Mouse (Mus musculus) skeletal muscle tissue, adult 2 months (tissue): Measurements from ENCODE around the gene Serpina1c.
"Not testable (repeated sequence)": the region's sequence is repeated elsewhere in the genome, so short reads cannot be mapped to it uniquely, and the experiment has no call there.

Experiments
- DNase-seq: peaks from one replicate; pipeline ENCODE4 v3.0.0-alpha.2; 2012; ENCODE audit warnings: low read depth, low spot score

The Serpina1c gene

DNA sequence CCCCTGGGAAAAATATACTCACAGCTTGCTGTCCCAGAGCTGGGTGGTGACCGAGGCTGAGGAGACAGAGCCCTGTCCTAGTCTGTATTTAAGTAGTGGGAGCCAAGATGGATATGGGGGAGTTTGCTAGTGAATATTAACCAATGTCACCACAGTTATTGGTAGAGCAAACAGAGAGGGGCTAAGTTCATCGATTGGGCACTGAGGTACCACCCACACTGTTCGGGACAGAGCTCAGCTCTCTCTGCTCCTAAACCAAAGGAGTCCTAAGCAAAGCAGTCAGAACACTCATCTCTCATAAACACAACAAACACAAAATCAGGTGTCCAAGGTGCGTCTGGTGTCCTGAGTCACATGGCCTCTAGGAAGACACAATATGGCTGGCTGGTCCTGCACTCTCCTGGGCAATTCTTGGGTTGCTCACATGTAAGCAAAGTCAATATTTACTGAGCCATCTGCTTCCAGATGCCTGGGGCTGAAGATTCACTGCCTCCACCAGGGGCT, at the start of gene Serpina1c:
TSS of gene Serpina1c (minus strand) at position 51 of the 504 bp plus-strand sequence.
- not testable (repeated sequence) for DNase-seq

DNA sequence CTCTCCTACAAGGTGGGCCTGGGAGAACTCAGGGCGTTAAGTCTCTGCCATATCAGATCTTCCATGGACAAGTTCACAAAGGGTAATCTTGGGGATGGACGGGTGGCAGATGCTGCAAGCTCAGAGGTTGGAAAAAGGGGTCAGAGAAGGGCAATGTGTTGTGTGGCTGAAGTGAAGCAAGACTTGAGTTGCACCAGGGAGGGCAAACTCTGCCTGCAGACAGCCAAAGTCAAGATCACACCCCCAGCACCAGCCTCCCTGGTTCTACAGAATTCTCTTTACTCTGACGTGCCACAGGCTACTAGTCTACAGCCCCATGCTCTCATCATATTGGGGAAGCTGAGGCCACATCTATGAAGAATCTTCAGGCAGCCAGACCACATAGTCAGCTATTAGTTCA, 48.3 kb upstream of the Serpina1c start:
- not testable (repeated sequence) for DNase-seq

DNA sequence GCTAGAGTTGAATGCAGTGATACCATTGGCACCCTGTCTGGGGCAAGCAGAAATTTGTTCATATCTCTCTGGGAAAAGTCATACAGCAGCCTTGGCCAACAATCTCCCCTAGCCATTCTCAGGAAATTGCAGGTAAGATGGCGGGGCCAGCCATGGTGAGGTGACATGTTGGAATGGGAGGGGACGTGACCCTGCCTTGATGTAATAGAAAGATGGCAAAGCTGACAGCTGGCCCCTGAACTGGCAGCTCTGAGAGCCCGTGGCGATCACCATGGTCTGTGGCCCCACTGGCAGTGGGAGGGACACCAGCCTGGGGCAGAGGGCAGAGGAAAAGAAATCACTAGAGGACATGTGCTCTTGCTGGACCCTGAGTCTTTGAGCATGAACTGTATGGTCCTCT, 41.6 kb upstream of the Serpina1c start:
- no peak for DNase-seq

DNA sequence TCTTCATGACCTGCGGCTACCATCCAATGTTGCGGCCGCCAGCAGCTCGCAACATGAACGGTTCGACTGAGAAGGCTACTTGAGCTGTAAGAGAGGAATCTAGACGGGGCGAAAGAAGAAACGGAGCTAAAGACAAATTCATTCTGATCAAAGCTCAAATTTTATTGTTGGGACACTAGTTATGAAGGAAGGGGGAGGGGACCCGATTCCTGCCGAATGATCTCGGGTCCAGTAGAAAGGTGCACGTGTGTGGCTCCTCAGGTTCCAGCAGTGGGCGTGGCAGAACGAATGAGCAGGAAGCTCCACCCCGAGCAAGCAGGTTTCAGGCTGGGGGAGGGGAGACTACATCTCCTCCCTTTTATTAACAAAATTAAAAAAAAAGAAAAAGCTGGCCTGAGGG, 4.5 kb upstream of the Serpina1c start:
- DNase-seq, result not testable (repeated sequence)

DNA sequence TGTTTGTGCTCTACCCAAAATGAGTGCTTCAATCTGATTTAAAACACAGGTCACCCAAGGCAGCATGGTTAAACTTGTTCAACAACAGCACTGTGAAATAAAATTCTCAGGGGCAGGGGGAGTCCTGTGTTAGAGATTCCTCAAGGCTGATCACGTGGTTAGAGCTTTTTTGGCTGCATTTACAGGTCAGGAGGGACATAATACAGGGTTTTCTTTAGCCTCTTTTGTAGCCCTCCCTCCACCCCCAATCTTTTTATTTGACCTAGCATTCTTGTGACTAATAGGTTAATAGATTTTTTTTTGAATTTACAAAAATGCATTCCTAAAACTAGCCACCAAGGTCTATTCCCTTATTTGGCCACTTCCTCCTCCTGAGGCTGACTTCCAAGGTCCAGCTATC, 3.1 kb upstream of the Serpina1c start:
- DNase-seq, result not testable (repeated sequence)

DNA sequence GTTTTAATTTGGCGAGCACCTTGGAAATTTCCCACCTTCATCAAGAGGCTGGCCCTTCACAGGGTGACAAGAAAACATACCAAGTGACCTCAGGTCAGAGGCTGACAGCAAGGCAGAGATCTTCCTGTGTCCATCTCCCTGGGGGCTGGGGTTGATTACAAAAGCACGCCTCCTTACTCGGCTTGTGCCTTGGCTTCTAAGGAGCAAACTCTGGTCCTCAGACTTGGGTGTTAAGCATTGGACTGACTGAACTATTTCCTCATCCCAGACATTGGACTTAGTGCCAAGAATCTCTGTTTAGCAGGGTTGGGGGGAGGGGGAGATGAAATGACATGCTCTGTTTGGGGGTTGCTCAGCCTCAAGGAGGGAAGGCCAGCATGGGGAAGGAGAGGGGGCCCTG, 2.8 kb downstream of the Serpina1c start:
- DNase-seq, result not testable (repeated sequence)

DNA sequence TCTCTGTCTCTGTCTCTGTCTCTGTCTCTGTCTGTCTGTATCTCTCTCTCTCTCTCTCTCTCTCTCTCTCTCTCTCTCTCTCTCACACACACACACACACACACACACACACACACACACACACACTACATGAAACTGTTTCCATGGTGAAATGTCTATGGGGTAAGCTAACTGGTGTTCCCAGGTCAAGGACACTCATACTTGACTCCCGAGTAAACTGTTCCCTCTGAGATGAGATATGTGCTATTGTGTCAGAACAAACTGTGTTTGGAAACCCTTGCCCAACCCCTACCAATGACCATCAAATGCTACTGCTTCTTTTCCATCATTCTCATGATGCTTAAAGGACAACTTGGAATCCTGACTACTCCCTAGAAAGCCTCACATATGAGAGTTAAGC, 37.8 kb downstream of the Serpina1c start:
- DNase-seq, result not testable (repeated sequence)

DNA sequence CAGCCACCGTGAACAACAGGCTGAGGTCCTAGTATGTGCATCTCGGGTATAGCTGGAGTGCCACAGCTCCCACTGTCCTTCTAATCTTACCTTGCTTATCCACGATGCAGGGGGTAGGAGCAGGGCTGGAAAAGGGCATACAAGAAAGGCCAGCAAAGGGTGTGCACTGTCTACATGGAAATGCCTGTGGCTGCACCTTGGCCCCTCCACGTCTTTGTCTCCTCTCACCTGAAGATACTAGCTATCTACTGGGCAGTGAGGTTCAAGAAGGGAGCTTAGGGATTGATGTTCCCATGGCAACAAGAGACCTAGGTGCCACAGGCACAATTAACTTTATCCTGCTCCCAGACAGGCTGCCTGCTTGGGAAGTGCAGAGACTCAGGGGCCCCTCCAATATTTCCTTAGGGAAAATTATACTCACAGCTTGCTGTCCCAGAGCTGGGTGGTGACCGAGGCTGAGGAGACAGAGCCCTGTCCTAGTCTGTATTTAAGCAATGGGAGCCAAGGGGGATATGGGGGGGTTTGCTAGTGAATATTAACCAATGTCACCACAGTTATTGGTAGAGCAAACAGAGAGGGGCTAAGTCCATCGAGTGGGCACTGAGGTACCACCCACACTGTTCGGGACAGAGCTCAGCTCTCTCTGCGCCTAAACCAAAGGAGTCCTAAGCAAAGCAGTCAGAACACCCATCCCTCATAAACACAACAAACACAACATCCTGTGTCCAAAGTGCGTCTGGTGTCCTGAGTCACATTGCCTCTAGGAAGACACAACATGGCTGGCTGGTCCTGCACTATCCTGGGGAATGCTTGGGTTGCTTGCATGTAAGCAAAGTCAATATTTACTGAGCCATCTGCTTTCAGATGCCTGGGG, 41.3 kb downstream of the Serpina1c start, which contains the start of gene Serpina1a:
TSS of gene Serpina1a (minus strand) at position 462 of the 874 bp plus-strand sequence.
- not testable (repeated sequence) for DNase-seq

DNA sequence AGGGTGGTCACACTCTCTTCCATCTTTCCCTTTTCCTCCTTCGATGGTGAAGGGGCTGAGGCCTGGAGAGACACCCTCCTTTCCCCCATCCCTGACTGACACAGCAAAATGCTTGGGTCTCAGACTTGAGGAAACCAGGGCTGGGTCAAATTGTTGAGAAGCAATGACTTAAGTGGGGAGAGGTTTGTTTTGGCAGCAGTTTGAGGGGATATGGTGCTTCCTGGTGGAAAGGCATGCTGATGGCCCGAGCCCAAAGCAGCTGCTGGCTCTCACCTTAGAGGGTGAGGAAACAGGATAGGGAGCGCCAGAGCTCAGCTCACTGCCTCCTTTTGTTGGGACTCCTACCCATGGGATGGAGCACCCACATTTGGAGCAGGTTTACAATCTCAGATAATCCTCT, 43.7 kb downstream of the Serpina1c start:
- DNase-seq, result no peak

DNA sequence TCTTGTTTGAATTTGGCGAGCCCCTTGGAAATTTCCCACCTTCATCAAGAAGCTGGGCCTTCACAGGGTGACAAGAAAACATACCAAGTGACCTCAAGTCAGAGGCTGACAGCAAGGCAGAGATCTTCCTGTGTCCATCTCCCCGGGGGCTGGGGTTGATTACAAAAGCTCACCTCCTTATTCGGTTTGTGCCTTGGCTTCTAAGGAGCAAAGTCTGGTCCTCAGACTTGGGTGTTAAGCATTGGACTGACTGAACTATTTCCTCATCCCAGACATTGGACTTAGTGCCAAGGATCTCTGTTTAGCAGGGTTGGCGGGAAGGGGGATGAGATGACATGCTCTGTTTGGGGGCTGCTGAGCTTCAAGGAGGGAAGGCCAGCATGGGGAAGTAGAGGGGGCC, 44.1 kb downstream of the Serpina1c start:
- not testable (repeated sequence) for DNase-seq

DNA sequence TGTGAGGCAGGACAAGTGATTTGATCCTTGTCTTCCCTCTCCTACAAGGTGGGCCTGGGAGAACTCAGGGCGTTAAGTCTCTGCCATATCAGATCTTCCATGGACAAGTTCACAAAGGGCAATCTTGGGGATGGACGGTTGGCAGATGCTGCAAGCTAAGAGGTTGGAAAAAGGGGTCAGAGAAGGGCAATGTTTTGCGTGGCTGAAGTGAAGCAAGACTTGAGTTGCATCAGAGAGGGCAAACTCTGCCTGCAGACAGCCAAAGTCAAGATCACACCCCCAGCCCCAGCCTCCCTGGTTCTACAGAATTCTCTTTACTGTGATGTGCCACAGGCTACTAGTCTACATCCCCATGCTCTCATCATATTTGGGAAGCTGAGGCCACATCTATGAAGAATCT, 45.1 kb downstream of the Serpina1c start:
- not testable (repeated sequence) for DNase-seq

DNA sequence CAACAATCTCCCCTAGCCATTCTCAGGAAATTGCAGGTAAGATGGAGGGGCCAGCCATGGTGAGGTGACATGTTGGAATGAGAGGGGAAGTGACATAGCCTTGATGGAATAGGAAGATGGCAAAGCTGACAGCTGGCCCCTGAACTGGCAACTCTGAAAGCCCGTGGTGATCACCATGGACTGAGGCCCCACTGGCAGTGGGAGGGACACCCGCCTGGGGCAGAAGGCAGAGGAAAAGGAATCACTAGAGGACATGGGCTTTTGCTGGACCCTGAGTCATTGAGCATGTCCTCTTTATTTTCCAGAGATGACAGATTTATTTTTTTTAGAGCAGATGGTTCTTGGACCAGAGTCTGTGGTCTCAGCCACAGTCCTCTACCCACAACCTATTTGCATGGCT, 51.7 kb downstream of the Serpina1c start:
- DNase-seq, result not testable (repeated sequence)
